Mouse (Mus musculus): Measurements from ENCODE around the gene Gm28897.
"Not testable (repeated sequence)": the region's sequence is repeated elsewhere in the genome, so short reads cannot be mapped to it uniquely, and the experiment has no call there.

Gene Gm28897

DNA sequence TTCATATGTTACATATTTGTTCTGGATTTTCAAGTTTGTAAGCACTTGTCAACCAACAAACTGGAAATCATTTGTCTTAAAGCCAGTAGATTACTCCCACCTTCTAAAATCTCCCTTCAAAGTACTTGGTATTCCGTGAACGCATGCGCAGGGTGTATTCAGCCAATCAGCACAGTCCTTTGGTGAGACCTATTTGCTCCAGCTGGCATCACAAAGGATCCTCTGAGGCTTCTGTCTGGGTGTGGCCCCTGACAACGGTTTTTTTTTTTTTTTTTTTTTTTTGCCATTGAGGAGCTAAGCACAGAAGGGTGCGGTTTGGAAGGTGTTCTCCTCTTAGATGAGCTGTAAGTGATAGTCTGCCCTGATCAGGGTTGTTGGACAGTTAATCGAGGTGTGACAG lies at the start of gene Gm28897:
TSS of gene Gm28897 (plus strand) at position 301 of the 400 bp plus-strand sequence.
- not testable (repeated sequence) for DNase-seq

Measured in thymus, adult 18-20 months (tissue).